Mouse (Mus musculus) liver, postnatal 0 days (tissue): Measurements from ENCODE around the gene Elf1.

Experiments
- CTCF ChIP-seq: sonication (generic); IDR thresholded peaks from 2 replicates; pipeline ENCODE4 v1.5.1; 2016; ENCODE audit warnings: antibody characterized with exemption, low read depth
- EP300 ChIP-seq: IDR thresholded peaks from 2 replicates; pipeline ENCODE4 v1.6.1; 2016; ENCODE audit warnings: antibody characterized with exemption, low read depth, mild to moderate bottlenecking

DNA sequence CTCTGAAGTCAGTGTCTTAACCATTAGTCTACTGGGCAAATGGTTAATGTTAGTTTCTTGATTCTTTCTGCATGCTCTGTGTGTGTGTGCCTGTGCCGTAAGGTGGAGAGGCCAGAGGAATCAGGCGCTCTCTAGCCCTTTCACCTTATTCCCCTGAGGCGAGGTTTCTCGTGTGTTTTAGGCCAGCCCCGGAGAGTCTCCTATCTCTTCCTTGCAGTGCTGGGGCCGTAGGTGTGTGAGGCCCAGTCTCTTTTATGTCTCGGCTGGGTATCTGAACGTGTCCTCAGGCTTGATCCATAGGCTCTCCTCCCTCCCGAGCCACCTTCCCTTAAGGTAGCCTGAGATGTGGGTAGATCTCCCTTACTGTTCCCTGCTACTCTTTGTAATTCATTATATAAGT, 25.2 kb downstream of the Elf1 start:
- TF ChIP-seq CTCF (no peak), EP300 (peak; percentile 44; the same call in 1 of the 2 replicates)
